Mouse (Mus musculus): ENCODE results near the gene Bcan.

The Bcan gene

DNA sequence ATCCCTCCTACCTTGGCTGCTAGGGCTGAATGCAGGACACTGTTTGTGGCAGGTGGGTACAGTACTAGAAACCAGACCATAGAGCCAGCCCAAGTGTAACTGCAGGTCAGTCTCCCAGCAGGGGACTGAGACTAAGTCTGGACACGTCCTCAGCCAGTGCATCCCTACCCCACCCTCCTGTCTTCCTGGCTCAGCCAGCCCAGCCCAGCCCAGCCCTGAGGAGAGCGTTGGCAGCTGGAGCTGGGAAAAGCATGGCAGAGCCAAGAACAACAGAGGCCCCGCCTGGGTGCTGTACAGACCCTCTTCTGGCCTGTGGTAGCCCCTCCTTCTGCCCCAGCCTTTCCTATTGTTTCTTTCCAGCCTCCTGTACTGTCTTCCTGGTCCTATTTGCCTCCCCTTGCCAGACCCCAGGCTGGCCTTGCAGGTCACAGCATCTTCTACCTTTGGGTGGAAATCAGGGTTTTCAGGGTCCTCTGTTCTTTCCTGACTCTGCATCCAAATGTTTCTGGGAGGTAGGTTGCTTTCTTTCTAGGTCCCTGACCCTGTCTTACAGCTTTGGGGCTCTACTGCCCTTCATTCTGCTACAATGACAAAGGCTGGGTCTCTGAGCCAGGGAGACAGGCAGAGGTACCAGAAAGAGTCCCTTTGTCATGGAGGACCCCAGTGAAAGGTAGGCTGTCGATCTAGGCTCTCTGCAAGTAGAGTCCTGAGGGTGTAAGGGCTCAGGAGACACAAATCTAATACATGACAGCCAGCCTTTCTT, 55.0 kb downstream of the Bcan start:
- no peak for DNase-seq (ENCODE audit: low spot score in 2 of 2)

DNA sequence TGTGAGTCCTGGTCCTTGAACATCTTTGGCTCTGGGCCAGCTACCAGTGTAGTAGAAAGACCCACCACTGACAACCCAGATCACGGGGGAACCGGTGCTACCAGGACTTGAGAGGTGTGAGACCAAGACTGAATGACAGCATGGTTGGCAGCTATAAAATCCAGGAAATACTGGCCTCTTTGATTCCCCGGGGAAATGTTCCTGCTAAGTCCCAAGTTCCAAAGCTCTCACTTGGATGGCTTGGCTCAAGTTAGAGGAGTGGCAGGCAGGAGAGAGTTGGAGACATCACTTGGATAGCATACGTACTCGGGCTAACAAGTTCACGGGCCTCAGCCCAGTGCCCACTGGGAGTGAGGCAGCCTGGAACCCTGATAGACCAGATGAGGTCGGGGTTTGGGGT, 56.4 kb downstream of the Bcan start:
- no peak for DNase-seq (ENCODE audit: low spot score in 2 of 2)

DNA sequence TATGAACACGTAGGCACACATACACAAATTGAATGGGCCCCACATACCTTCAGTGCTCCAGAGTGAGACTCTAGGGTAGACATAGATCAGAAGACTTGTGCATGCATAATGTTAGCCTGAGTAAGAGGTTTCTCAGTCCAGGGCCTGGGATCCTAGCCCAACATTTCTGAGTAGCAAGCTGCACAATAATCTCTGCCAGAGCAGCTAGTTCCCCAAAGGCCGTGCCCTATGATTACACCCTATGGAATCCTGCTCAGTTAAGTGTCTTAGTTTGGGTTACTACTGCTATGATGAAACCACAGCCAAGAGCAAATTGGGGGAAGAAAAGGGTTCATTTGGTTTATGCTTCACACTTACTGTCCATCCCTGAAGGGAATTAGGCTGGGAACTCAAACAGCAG, 57.6 kb downstream of the Bcan start:
- no peak for DNase-seq (ENCODE audit: low spot score in 2 of 2)

DNA sequence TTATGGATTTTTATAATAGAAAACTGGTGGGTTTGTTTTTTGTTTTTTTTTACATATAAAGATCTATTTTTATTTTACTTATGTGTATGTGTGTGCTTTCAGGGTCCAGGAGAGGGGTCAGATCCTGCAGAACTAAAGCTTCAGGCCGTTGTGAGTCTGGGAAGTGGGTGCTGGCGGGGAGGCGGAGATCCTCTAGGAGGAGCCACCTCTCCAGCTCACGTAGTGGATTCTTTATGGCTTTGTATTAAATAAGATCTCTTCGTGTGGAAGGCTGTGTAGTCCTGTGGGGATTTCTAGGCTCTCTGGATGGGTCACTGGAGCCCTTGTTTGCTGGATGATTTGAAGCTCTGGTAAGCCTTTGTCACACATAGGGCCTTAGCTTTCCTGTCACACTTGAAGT, 59.4 kb downstream of the Bcan start:
- no peak for DNase-seq (ENCODE audit: low spot score in 2 of 2)

Data from frontal cortex, postnatal 14 days (tissue).